Mouse (Mus musculus): ENCODE data around the gene Dusp11. TPM values are rescaled to one million over a fixed set of nuclear protein-coding genes. Genes with fewer than 3 reads are reported as not detected.
A peak's percentile ranks its signal among the peaks of the same experiment; 100 is the strongest.
"Not testable (repeated sequence)": the region's sequence is repeated elsewhere in the genome, so short reads cannot be mapped to it uniquely, and the experiment has no call there.

Dusp11 gene
- 10 to 100 TPM; 29.2 to 36.5 TPM for total RNA-seq (2021)
- long read RNA-seq, experiment 1, full-length matches to known transcripts: 4 of 13 reads
- long read RNA-seq, experiment 1, partial matches to known transcripts: 0 of 13 reads
- long read RNA-seq, experiment 1, other reads (novel, unspliced or antisense): 9 of 13 reads
- long read RNA-seq, experiment 2, full-length matches to known transcripts: 14 of 20 reads
- long read RNA-seq, experiment 2, partial matches to known transcripts: 0 of 20 reads
- long read RNA-seq, experiment 2, other reads (novel, unspliced or antisense): 6 of 20 reads

DNA sequence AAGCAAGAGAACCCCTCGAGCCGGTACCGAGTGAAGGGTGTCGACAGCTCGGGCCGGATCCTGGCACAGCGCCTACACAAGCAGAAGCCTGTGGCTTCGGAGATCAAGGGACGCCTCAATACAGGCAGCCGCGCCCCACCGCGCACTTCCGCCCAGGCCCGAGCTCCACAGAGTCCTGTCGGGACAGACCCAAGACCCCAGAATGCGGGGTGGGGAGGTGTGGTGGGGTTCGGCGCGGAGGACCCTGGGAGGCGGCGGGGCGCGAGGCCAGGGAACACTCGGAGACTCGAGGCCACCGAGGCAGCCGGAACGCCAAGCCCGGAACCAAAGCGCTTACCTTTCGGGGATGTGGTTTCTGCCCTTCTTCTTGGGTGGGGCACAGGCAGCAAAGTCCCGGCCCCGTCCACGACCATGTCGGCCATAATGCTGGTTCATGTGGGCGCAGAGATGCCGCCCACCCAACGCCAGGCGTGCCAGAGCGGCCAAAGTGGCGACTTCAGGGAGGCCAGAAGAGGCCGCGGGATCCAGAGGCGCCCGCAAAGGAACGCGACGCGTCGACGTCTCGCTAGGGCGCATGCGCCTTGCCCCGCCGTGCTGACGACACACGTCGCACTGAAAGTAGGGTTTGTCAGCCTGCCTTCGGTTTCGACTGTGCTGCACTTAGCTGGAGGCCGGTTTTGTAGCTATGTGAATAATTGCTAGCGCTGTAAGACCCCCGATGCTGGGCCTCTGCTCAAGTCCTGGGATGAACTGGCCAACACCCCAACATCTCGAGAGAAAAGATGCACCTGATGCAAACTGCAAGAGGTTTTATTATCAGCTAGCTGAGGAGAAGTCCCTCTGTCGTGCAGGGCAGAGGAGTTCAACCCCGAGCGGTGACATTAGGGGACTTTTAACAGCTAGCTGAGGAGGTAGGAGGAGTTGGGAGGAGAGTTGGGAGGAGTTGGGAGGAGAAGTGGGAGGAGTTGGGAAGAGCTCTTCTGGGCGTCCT, at the start of gene Dusp11:
Dusp11 (minus strand) TSS at position 567 of the 991 bp plus-strand sequence.
- DNase-seq: peak; percentile 95
- TF ChIP-seq CTCF (IDR thresholded peaks at IDR 0.05): 0 out of 2 replicates have a peak, but pooled peaks have one; percentile 0
- intact Hi-C loops (cut with DNase I): loop anchor here (1.0 to 5.0 kb wide), 4 partner anchors 24 to 509 kb away; partner anchors contain the start of genes Cct7, Fam136a, Nat8f1 and Pradc1
- peak within 1 kb of the TSS; percentile 95 for H3K4me3 ChIP-seq
- peak within 1 kb of the TSS; percentile 99 for H3K27ac ChIP-seq

- DNase-seq: peak; percentile 34
- intact Hi-C loops (cut with DNase I): loop anchor here (5.0 to 10.0 kb wide), 2 partner anchors 73 to 175 kb away; partner anchors contain the start of gene Nat8
- Histone ChIP-seq H3K27ac (no peak overlapping the region), H3K4me3 (no peak overlapping the region)
- peak; percentile 86 for TF ChIP-seq CTCF (IDR thresholded peaks at IDR 0.05)
Observed at GRCm38 (mm10) chr6:86009980-86010379, 48.5 kb upstream of the Dusp11 start.

DNA sequence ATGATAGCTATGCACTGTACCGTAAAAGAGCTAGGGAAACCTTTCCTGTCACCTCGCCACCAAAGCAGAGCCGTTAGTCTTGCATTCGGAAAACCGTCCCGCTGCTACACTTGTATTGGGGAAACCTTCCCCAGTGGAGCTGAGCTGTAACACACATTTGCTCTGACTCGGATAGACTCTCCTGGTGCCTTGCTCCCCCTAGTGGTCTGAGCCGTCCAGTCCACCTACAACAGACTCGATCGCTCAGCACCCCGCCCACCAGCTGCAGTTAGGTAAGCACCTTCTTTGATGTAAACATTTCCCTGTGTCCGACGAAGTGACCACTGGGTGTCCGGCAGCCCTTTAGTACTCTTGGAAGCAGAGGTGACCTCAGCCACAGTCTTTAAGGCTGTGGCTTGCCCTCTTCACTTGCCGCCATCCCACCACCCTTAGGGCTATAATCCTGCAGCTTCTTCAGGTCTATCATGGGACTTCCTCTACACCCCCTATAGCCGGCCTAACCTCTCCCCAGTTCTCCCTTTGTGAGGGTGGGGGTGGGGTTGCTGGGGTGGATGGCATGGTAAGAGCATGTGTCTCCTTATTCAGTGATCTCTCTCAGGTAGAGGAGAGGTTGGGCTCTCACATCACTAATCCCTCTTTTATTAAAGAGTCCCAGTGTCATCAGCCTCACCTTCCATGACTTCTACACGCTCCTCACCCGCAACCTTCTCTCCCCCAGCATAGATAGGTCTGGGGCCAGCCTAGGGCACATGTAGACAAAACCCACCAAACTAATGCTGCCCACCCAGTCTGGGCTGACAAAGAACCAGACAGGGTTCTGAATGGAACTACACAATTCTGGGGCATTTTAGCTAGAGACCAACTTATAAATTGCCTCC, 43.0 kb upstream of the Dusp11 start:
- intact Hi-C loops (cut with DNase I): loop anchor here (5.0 to 10.0 kb wide), 2 partner anchors 67 to 170 kb away; partner anchors contain the start of gene Nat8
- TF ChIP-seq CTCF (IDR thresholded peaks at IDR 0.05): peak; percentile 84
- Histone ChIP-seq H3K4me3 (peak overlapping the region; percentile 43), H3K27ac (no peak overlapping the region)
- DNase-seq: peak; percentile 77

DNA sequence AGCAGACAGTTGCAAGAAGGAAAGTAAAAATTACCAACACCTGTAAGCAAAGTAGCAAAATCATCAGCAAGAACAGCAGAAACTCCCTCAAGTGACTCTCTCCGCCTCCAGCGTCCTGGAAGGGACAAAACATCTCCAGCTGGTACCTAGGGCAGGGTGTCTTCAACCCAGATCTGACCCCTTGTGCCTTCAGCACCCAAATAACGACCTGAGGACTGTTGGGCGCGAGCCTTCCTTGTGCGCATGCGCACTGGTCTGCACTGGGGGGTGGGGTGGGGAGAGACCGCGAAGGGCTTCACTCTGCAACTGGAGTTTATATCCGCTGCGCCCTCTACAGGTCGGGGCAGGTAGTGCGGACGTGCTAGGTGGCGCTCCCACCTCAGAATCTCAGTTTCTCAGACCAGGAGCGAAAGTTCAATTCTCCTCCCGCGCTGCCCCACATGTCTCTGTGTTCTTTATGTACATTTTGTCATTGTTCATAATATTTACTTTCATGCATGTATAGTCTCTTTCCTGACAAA, 42.0 kb upstream of the Dusp11 start:
- TF ChIP-seq CTCF (IDR thresholded peaks at IDR 0.05): peak; percentile 54
- Histone ChIP-seq H3K27ac (no peak overlapping the region), H3K4me3 (no peak overlapping the region)
- no peak for DNase-seq
- intact Hi-C loops (cut with DNase I): loop anchor here (10.0 kb wide), 1 partner anchor 169 kb away; the partner anchor contains the start of gene Nat8

- H3K4me3 ChIP-seq; intact Hi-C loops (cut with DNase I); H3K27ac ChIP-seq; DNase-seq: not testable (repeated sequence)
Observed at GRCm38 (mm10) chr6:85990774-85991173, 29.3 kb upstream of the Dusp11 start.

- H3K27ac ChIP-seq; DNase-seq; H3K4me3 ChIP-seq; intact Hi-C loops (cut with DNase I): not testable (repeated sequence)
Observed at GRCm38 (mm10) chr6:85989570-85989969, 28.1 kb upstream of the Dusp11 start.

GRCm38 (mm10) chr6:85984351-85984750, 22.9 kb upstream of the Dusp11 start:
- no peak for DNase-seq
- intact Hi-C loops (cut with DNase I): no loop called here
- H3K4me3 ChIP-seq: no peak overlapping the region
- TF ChIP-seq CTCF (IDR thresholded peaks at IDR 0.05): no peak
- no peak overlapping the region for H3K27ac ChIP-seq

DNA sequence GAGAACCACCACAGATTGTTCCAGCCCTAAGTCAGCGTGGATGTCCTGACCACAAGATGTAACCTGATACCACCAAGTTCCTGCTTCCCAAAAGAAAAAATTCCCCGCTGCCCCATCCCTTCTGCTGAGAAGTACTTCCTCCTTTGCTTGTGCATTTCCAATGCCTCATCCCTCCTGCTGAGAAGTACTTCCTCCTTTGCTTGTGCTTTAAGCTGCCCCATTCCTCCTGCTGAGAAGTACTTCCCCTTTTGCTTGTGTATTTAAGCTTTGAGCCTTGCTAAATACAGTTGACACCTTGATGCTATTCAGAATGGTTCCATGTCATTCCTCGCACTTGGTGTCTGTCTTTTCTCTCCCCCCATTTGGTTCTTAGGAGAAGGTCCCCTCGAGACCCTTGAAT, 17.3 kb upstream of the Dusp11 start:
- intact Hi-C loops (cut with DNase I): not testable (repeated sequence)

DNA sequence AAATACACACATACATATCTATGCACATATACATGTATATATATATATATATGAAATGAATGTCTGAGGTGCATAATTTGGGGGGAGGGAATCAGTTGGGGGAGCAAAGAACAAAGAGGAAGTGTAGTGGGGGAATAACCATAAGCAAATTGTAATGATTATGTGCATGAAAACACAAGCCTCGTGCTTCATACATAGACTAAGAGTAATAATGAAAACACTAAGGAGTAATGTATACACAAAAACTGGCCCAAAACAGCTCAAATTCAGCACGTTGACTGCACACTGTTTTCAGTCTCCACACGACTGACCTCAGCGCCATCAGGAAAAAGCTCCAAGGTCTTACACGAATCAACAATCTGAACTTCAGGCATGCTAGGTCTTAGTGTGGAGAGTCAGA, 14.8 kb upstream of the Dusp11 start:
- DNase-seq: no peak
- intact Hi-C loops (cut with DNase I): no loop called here
- H3K27ac ChIP-seq: no peak overlapping the region
- TF ChIP-seq CTCF (IDR thresholded peaks at IDR 0.05): no peak
- no peak overlapping the region for H3K4me3 ChIP-seq

More for the DNA sequence above, 17.3 kb upstream of the Dusp11 start:
- DNase-seq, H3K27ac ChIP-seq, H3K4me3 ChIP-seq: not testable (repeated sequence)

DNA sequence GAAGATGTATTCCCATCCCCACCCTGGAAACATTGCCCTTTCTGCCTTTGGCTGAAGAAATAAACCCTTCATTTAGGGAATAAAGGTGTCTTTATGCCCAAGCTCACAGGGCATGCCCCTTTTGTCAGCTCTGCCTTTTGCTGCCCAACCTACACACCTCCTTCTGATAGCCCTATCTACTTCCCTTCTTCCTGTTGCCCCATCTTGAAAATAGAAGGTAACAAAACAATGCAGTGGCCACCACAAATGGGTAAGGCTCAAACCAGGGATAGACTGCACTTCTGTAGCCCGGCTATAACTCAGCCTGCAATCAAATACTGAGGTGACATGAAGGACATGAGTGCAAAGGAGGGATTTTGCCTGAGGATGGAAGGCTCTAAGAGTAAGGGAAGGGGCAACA, 14.3 kb upstream of the Dusp11 start:
- Histone ChIP-seq H3K4me3 (no peak overlapping the region), H3K27ac (no peak overlapping the region)
- intact Hi-C loops (cut with DNase I): no loop called here
- DNase-seq: no peak
- no peak for TF ChIP-seq CTCF (IDR thresholded peaks at IDR 0.05)

GRCm38 (mm10) chr6:85974941-85975617, 13.6 kb upstream of the Dusp11 start:
- Histone ChIP-seq H3K27ac (no peak overlapping the region), H3K4me3 (no peak overlapping the region)
- intact Hi-C loops (cut with DNase I): no loop called here
- no peak for DNase-seq
- no peak for TF ChIP-seq CTCF (IDR thresholded peaks at IDR 0.05)
